Mouse (Mus musculus): ENCODE measurements around the gene Trp53rkb. TPM values are rescaled to one million over a fixed set of nuclear protein-coding genes. Genes with fewer than 3 reads are reported as not detected.

Trp53rkb gene
- total RNA-seq, 1 experiment, result 11.1 TPM

DNA sequence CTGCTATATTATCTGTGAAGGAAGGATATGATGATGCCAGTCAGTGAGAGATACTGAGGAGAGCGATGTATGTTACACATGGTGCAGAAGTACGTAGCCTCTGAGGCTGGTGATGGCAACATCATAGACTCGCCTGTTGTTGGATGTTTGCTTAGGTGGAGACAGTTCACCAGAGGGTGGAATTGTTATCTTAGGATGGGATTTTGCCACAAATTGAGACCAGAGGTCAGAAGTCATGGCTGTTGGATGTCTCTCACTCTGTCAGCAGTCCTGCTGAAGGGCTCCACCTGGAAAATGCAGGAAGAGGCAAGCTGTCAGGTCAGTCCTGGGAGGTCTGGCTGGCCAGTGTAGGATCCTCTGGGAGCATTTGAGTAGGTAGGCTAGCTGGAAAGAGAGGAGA is 29.1 kb downstream of the Trp53rkb start:
- no peak for DNase-seq (ENCODE audit: low read depth, low spot score)
- Histone ChIP-seq H3K9ac (ENCODE audit: insufficient read depth, low read depth, low read length, poor library complexity, severe bottlenecking) (no peak overlapping the region), H3K36me3 (ENCODE audit: control insufficient read depth, insufficient read depth, low read length, poor library complexity, severe bottlenecking) (no peaks in the 10 kb centered on the region), H3K4me1 (ENCODE audit: control insufficient read depth in 2 of 2, insufficient read depth in 2 of 2, low read length in 2 of 2, poor library complexity in 1 of 2) (peaks cover 0 to 11% of the 10 kb centered on the region in 2 experiments; a peak in 1 of 4 replicates), H3K4me3 (ENCODE audit: insufficient read depth in 1 of 2, low read depth in 1 of 2, low read length in 2 of 2, poor library complexity in 1 of 2, severe bottlenecking in 1 of 2) (no peak overlapping the region), H3K27ac (ENCODE audit: insufficient read depth, low read depth, low read length, poor library complexity, severe bottlenecking) (no peak overlapping the region), H3K9me3 (ENCODE audit: control insufficient read depth, insufficient read depth, low read depth, low read length) (no peaks in the 10 kb centered on the region)
- in situ Hi-C loops (cut with MboI; ENCODE audit: low sequenced_read_pairs in 2 of 2, unreplicated experiment in 2 of 2), result no loop called here
- no peak for TF ChIP-seq CHD2 (IDR thresholded peaks at IDR 0.05; ENCODE audit: low read depth, low read length)
- TF ChIP-seq ZNF384 (IDR thresholded peaks at IDR 0.05; ENCODE audit: low read depth, low read length), result no peak
- no peak for TF ChIP-seq MAFK (IDR thresholded peaks at IDR 0.05; ENCODE audit: insufficient read depth, low read depth, low read length)

DNA sequence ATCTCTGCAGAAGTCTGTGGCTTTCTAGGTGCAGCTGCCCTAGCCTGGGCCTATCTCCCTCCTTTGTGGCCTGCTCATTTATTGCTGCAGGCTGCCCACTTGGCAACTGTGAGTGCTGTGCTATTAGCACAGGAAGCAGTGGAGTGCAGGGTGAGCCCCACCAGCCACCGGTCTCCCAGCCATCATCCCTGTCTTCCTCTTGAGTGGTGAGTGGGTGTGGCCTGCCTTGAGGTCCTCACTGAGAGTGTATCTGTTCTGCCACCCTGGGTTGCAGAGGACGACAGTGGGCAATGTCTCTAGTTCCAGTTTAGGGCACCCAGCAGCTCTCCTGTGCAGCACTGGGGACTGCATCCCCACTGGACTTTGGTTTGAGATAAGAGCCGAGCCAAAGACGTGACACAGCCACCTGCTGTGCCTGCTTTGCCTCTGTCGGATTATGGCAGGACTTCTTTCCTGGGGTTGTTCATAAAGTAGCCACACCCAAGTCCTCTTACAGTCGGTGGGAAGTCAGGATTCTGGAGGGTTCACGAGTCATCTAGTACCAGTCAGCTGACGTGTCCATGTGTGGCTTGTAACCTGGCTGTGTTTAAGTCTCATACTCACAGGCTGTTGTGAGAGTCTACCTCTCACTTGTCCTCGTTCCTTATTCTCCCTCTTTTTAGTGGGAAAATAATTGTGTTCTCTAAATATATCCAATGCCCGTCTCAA is 29.9 kb downstream of the Trp53rkb start:
- DNase-seq (ENCODE audit: low read depth, low spot score), result no peak
- TF ChIP-seq HCFC1 (IDR thresholded peaks at IDR 0.05; ENCODE audit: borderline replicate concordance, insufficient read depth, low read length) (no peak), ZC3H11A (IDR thresholded peaks at IDR 0.05; ENCODE audit: borderline replicate concordance, low read depth, low read length) (no peak), ZNF384 (IDR thresholded peaks at IDR 0.05; ENCODE audit: low read depth, low read length) (no peak), MAFK (IDR thresholded peaks at IDR 0.05; ENCODE audit: insufficient read depth, low read depth, low read length) (no peak), CHD2 (IDR thresholded peaks at IDR 0.05; ENCODE audit: low read depth, low read length) (no peak)
- Histone ChIP-seq H3K4me1 (ENCODE audit: control insufficient read depth in 2 of 2, insufficient read depth in 2 of 2, low read length in 2 of 2, poor library complexity in 1 of 2) (peaks cover 0 to 11% of the 10 kb centered on the region in 2 experiments; a peak in 1 of 4 replicates), H3K9ac (ENCODE audit: insufficient read depth, low read depth, low read length, poor library complexity, severe bottlenecking) (no peak overlapping the region), H3K4me3 (ENCODE audit: insufficient read depth in 1 of 2, low read depth in 1 of 2, low read length in 2 of 2, poor library complexity in 1 of 2, severe bottlenecking in 1 of 2) (no peak overlapping the region), H3K36me3 (ENCODE audit: control insufficient read depth, insufficient read depth, low read length, poor library complexity, severe bottlenecking) (no peaks in the 10 kb centered on the region; the same call in 1 of the 2 replicates), H3K27ac (ENCODE audit: insufficient read depth, low read depth, low read length, poor library complexity, severe bottlenecking) (no peak overlapping the region), H3K9me3 (ENCODE audit: control insufficient read depth, insufficient read depth, low read depth, low read length) (no peaks in the 10 kb centered on the region)
- in situ Hi-C loops (cut with MboI; ENCODE audit: low sequenced_read_pairs in 2 of 2, unreplicated experiment in 2 of 2), result no loop called here

DNA sequence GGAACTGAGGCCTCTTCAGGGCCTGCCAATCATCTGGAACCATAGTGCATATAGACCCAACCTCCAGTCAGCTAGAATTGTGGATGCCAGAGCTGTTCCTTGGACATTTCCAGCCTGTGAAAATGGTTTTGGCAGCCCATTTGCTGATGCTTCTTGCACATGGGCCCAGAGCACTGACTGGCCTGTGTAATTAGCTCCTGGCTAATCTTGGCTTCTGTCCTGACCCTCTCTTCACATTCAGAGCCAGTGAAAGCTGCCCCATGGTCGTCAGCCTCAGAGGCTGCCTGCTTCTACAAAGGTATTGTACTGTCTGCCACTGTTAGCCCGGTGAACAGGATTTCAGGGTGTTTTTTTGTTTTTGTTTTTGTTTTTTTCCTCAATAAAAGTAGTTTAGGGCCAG is 30.6 kb downstream of the Trp53rkb start:
- H3K9ac ChIP-seq (ENCODE audit: insufficient read depth, low read depth, low read length, poor library complexity, severe bottlenecking), result no peak overlapping the region
- no peaks in the 10 kb centered on the region; the same call in 1 of the 2 replicates for H3K36me3 ChIP-seq (ENCODE audit: control insufficient read depth, insufficient read depth, low read length, poor library complexity, severe bottlenecking)
- no peak for TF ChIP-seq ZC3H11A (IDR thresholded peaks at IDR 0.05; ENCODE audit: borderline replicate concordance, low read depth, low read length)
- TF ChIP-seq HCFC1 (IDR thresholded peaks at IDR 0.05; ENCODE audit: borderline replicate concordance, insufficient read depth, low read length), result no peak
- no peak for TF ChIP-seq MAFK (IDR thresholded peaks at IDR 0.05; ENCODE audit: insufficient read depth, low read depth, low read length)
- TF ChIP-seq ZNF384 (IDR thresholded peaks at IDR 0.05; ENCODE audit: low read depth, low read length), result no peak
- in situ Hi-C loops (cut with MboI; ENCODE audit: low sequenced_read_pairs in 2 of 2, unreplicated experiment in 2 of 2), result no loop called here
- H3K4me3 ChIP-seq (ENCODE audit: insufficient read depth in 1 of 2, low read depth in 1 of 2, low read length in 2 of 2, poor library complexity in 1 of 2, severe bottlenecking in 1 of 2), result no peak overlapping the region
- DNase-seq (ENCODE audit: low read depth, low spot score), result no peak
- H3K27ac ChIP-seq (ENCODE audit: insufficient read depth, low read depth, low read length, poor library complexity, severe bottlenecking), result no peak overlapping the region
- H3K4me1 ChIP-seq (ENCODE audit: control insufficient read depth in 2 of 2, insufficient read depth in 2 of 2, low read length in 2 of 2, poor library complexity in 1 of 2), result peaks cover 0 to 11% of the 10 kb centered on the region in 2 experiments; a peak in 1 of 4 replicates
- no peaks in the 10 kb centered on the region for H3K9me3 ChIP-seq (ENCODE audit: control insufficient read depth, insufficient read depth, low read depth, low read length)

DNA sequence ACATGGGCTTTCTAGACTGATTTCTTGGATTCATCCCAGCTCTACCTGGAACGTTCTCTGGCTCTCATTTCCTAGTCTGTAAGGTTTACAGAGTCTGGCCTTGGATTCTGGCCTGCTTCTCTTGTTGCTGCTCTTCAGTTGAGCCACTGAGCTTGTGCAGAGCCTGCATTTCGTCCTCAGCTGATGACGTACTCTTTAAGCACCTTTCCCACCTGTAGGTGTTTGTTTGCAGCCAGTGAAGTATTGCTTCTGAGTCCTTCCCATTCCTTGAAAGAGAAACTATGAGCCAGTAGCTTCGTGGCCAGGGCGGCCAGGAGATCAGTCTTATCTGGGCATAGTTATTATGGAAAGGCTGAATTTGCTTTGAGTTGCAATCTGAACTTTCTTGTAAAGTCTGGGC is 32.1 kb downstream of the Trp53rkb start:
- Histone ChIP-seq H3K36me3 (ENCODE audit: control insufficient read depth, insufficient read depth, low read length, poor library complexity, severe bottlenecking) (no peaks in the 10 kb centered on the region; the same call in 1 of the 2 replicates), H3K9me3 (ENCODE audit: control insufficient read depth, insufficient read depth, low read depth, low read length) (no peaks in the 10 kb centered on the region), H3K4me3 (ENCODE audit: insufficient read depth in 1 of 2, low read depth in 1 of 2, low read length in 2 of 2, poor library complexity in 1 of 2, severe bottlenecking in 1 of 2) (no peak overlapping the region), H3K27ac (ENCODE audit: insufficient read depth, low read depth, low read length, poor library complexity, severe bottlenecking) (no peak overlapping the region), H3K9ac (ENCODE audit: insufficient read depth, low read depth, low read length, poor library complexity, severe bottlenecking) (no peak overlapping the region), H3K4me1 (ENCODE audit: control insufficient read depth in 2 of 2, insufficient read depth in 2 of 2, low read length in 2 of 2, poor library complexity in 1 of 2) (peaks cover 0 to 4% of the 10 kb centered on the region in 2 experiments; a peak in 1 of 4 replicates)
- TF ChIP-seq HCFC1 (IDR thresholded peaks at IDR 0.05; ENCODE audit: borderline replicate concordance, insufficient read depth, low read length) (no peak), ZC3H11A (IDR thresholded peaks at IDR 0.05; ENCODE audit: borderline replicate concordance, low read depth, low read length) (no peak), CHD2 (IDR thresholded peaks at IDR 0.05; ENCODE audit: low read depth, low read length) (no peak), ZNF384 (IDR thresholded peaks at IDR 0.05; ENCODE audit: low read depth, low read length) (no peak), MAFK (IDR thresholded peaks at IDR 0.05; ENCODE audit: insufficient read depth, low read depth, low read length) (no peak)
- DNase-seq (ENCODE audit: low read depth, low spot score), result no peak
- in situ Hi-C loops (cut with MboI; ENCODE audit: low sequenced_read_pairs in 2 of 2, unreplicated experiment in 2 of 2), result no loop called here

Measured in ES-E14 (cell line).